Mouse (Mus musculus): ENCODE measurements around the gene Clec11a.

GRCm38 (mm10) chr7:44336046-44337021 is 29.6 kb upstream of the Clec11a start:
- no peak for TF ChIP-seq MAFK (IDR thresholded peaks at IDR 0.05; ENCODE audit: insufficient read depth, low read depth, low read length)
- no peak for TF ChIP-seq ZC3H11A (IDR thresholded peaks at IDR 0.05; ENCODE audit: borderline replicate concordance, low read depth, low read length)
